Comparison of ENCODE assay signal across 13 mouse cellular contexts in genomic region chr9:64234768-64235435, GRCm38 (mm10). TPM values are rescaled to one million over a fixed set of nuclear protein-coding genes. Genes with fewer than 3 reads are reported as not detected.
DNase-seq lines count a peak whose midpoint lies in the region; ATAC-seq and TF ChIP-seq lines count a peak whose summit lies in the region.
"Had no signal": no experiment of that assay in that cellular context is flagged by ENCODE, and none has a peak within 500 bp of the region (broad histone marks: within the 10 kb centered on the region; RNA-seq: fewer than 3 reads in every experiment).

Gene Uchl4, plus strand, starts transcription at chr9:64235201.

- H3K36me3 ChIP-seq in lung, embryonic 15.5 days, result no peaks in the 10 kb centered on the region
- no peaks in the 10 kb centered on the region for H3K36me3 ChIP-seq in limb, embryonic 15.5 days
- H3K36me3 ChIP-seq: forebrain, embryonic 12.5 days had no signal

- WGBS in lung, embryonic 15.5 days, result 87% methylated on average over 8 of the region's 8 CpGs
- WGBS in limb, embryonic 15.5 days, result 85% methylated on average over 8 of the region's 8 CpGs

- no peaks in the 10 kb centered on the region for H3K27me3 ChIP-seq in lung, embryonic 15.5 days
- H3K27me3 ChIP-seq in limb, embryonic 15.5 days, result no peaks in the 10 kb centered on the region
- H3K27me3 ChIP-seq: forebrain, embryonic 12.5 days had no signal

- H3K9ac ChIP-seq in lung, embryonic 15.5 days, result no peak within 1 kb of the TSS
- no peak within 1 kb of the TSS for H3K9ac ChIP-seq in limb, embryonic 15.5 days
- H3K9ac ChIP-seq: forebrain, embryonic 12.5 days; liver, embryonic 14.5 days had no signal

- ATAC-seq in lung, embryonic 15.5 days (ENCODE audit: borderline replicate concordance, extremely low read depth, low FRiP score, low TSS enrichment), result no peak
- no peak for ATAC-seq in limb, embryonic 15.5 days (ENCODE audit: insufficient number of reproducible peaks, low FRiP score, low TSS enrichment, low read depth)

- peaks cover 42% of the 10 kb centered on the region for H3K4me1 ChIP-seq in lung, embryonic 15.5 days
- H3K4me1 ChIP-seq in limb, embryonic 15.5 days, result peaks cover 33% of the 10 kb centered on the region

- peak within 1 kb of the TSS; percentile 48 for H3K27ac ChIP-seq in gastrocnemius, adult 2 months
- peak within 1 kb of the TSS; percentile 58 for H3K27ac ChIP-seq in lung, embryonic 15.5 days
- H3K27ac ChIP-seq in limb, embryonic 15.5 days, result peak within 1 kb of the TSS; percentile 73
- H3K27ac ChIP-seq: forebrain, embryonic 12.5 days; liver, embryonic 14.5 days had no signal

- H3K4me2 ChIP-seq in lung, embryonic 15.5 days, result no peak within 1 kb of the TSS
- no peak within 1 kb of the TSS for H3K4me2 ChIP-seq in limb, embryonic 15.5 days
- H3K4me2 ChIP-seq: forebrain, embryonic 12.5 days had no signal

- intact Hi-C loops in gastrocnemius, adult 2 months (cut with DNase I), result no loop called here
- intact Hi-C loops in gastrocnemius, postnatal 36 days (cut with DNase I), result no loop called here

- H3K9me3 ChIP-seq in lung, embryonic 15.5 days, result no peaks in the 10 kb centered on the region
- H3K9me3 ChIP-seq in limb, embryonic 15.5 days, result no peaks in the 10 kb centered on the region
- H3K9me3 ChIP-seq: forebrain, embryonic 12.5 days had no signal

- DNase-seq in gastrocnemius, adult 2 months, result no peak
- no peak for DNase-seq in gastrocnemius, postnatal 36 days
- no peak for DNase-seq in lung, postnatal 36 days
- DNase-seq in kidney, adult 18-20 months, result peak; percentile 40
- no peak for DNase-seq in adrenal gland, adult 8-10 months
- DNase-seq in ovary, postnatal 36 days (ENCODE audit: low spot score), result no peak
- DNase-seq: cerebellum, postnatal 14 days; gastrocnemius, postnatal 14 days; midbrain, embryonic 14.5 days had no signal

- TF ChIP-seq CTCF in gastrocnemius, adult 2 months (IDR thresholded peaks at IDR 0.05), result no peak

- H3K4me3 ChIP-seq in gastrocnemius, adult 2 months, result no peak within 1 kb of the TSS
- H3K4me3 ChIP-seq in lung, embryonic 15.5 days, result no peak within 1 kb of the TSS
- H3K4me3 ChIP-seq in limb, embryonic 15.5 days, result no peak within 1 kb of the TSS
- H3K4me3 ChIP-seq: forebrain, embryonic 12.5 days had no signal

RNA-seq across cellular contexts. Expression of gene Uchl4, which starts in this region (rescaled TPM):
- total RNA-seq in gastrocnemius, adult 2 months (2021), result 1 to 10 TPM; 1.3 to 1.9 TPM
- total RNA-seq in gastrocnemius, postnatal 36 days (2021), result 1 to 10 TPM; 1.3 to 2.2 TPM
- 1.1 and 2.4 TPM in 2 replicates for polyA plus RNA-seq in lung, embryonic 15.5 days (2015; fragmentation: Nextera tagmentation; extraction: Ambion mirVana)
- polyA plus RNA-seq in limb, embryonic 15.5 days (2015; fragmentation: Nextera tagmentation; extraction: Ambion mirVana), result 1.3 and 2.5 TPM in 2 replicates
- total RNA-seq in adrenal gland, adult 8-10 months (2022), result 1 to 10 TPM; 1.5 to 2.7 (median 2.4) TPM
